Mouse (Mus musculus) ES-E14 (cell line): ENCODE data around the gene Kirrel.

Experiments
- CHD2 ChIP-seq: IDR thresholded peaks from 2 replicates; pipeline ENCODE4 v1.6.1; 2014; ENCODE audit warnings: mild to moderate bottlenecking, low read depth, low read length, inconsistent platforms
- ZNF384 ChIP-seq: IDR thresholded peaks from 2 replicates; pipeline ENCODE4 v1.6.1; 2012; ENCODE audit warnings: low read depth, low read length, inconsistent platforms

DNA sequence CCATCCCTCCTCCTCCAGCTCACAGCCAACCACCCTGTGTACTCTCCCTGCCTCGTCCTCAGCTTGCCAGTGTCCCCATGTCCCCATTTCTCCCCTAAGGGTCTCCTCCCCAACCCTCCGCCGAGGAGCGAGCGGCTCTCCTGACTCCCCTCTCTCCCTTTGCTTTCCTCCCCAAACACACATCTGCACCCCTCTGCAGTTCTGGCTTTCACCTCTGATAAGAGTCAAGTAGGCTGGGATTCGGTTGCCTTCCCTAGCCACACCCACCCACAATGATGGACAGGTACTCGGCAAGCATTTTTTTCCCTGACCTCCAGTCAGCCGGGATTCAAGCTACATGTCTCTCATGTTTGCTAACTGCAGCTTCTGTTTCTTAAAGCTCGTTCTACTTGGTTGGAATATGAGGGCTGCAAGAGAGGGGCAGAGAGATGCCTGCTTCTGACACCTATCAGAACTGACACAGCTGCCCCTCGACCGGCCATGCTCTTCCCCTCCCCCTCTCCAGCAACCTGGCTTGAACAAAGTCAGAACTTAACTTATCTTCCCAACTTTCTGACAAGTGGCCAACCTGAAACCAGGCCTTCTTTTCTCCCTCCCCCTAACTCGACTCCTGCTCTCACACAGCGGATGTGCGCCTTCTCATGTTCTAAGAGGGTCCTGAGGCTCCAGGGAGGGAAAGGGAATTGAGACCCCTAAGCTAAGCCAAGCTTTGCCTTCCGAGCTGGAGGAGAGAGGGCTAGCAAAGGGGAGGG, 2.0 kb downstream of the Kirrel start:
- TF ChIP-seq CHD2: no peak
- TF ChIP-seq ZNF384: no peak
